Mouse (Mus musculus) layer of hippocampus, adult 11-12 months (tissue): Measurements from ENCODE around the gene Ly6g5c.

Experiments used
- DNase-seq: peaks from one replicate; pipeline ENCODE4 v3.0.0; 2022; ENCODE audit warnings: low spot score

Ly6g5c gene

DNA sequence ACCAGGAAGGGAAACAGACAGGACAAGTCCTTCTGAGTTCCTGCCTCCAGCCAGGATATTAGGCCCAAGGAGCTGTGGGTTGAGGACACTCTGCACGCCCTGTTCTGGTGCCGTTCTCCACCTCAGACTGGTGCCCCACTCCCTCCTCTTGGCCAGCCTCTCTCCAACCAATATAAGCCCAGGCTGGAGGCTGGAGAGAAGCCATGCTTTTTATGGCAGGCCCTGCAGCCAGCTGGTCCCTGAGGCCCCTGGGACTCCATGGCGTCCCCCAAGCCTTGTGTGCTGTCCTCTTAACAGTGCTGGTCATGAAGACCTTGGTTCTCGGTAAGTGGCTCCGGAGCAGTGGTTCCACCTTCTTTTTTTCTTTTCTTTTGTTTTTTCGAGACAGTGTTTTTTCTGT lies at the start of gene Ly6g5c:
Gene Ly6g5c, plus strand, starts transcription at position 183 of the 400 bp plus-strand sequence.
- DNase-seq = no peak

- no peak for DNase-seq
Measured at GRCm38 (mm10) chr17:35058316-35058715, 49.8 kb upstream of the Ly6g5c start.

DNA sequence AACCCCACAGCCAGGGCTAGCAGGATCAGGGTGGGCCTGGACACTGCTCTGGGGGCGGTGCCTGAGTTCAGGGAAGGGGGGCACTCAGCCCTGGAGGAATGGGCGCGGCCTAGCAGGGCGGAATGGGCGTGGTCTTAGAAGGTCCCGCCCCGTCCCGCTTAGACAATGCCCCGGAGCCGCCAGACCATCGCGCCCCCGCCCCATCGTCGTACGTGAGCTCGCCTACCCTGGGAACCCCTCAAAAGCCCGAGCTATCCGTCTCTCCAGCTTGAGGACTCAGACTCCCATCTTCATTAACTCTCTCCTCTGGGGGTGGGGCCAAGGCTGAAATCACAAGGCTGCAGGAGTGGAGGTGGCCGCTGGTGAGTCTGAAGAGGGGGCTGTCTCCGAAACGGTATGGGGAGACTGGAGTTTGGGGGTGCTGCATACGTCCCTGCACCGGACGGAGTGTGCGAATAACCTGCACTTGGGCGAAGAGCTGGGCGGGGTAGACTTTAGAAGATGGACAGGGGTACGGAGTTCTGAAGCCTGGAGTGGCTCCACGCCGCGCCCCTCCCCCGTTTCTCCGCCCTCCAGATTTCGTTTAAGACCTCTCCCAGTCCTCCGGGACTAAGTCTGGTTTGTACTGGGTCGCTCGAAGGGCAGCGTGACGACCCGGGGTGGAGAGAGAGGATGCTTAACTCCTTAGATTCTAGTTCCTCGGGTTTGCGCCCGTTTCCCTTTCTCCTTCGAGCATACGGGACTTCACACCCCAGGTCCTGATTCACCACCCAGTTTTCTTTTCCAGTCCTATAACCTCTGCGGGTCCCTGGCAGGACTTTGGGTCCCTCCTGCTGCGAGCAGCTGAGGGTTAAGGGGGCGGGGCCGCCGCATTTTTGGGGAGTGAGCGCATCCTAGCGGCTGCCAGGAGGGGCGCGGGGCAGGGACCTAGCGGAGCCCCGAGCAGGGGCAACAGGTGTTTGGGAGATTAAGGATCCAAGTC lies 48.9 kb upstream of the Ly6g5c start, which contains the start of gene Ddah2:
Gene Ddah2, plus strand, starts transcription at position 125 of the 982 bp plus-strand sequence.
- DNase-seq = peak; percentile 79

DNA sequence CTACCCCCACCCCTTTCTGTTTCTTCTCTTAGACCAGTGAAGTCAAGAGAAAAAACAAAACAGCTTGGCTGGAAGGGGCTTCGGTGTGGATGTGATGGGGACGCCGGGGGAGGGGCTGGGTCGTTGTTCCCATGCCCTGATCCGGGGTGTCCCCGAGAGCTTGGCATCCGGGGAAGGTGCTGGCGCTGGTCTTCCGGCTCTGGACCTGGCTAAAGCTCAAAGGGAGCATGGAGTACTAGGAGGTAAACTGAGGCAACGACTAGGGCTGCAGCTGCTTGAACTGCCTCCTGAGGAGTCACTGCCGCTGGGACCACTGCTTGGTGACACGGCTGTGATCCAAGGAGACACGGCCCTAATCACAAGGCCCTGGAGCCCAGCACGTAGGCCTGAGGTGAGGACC lies 48.0 kb upstream of the Ly6g5c start:
- DNase-seq = no peak

- no peak for DNase-seq
Measured at GRCm38 (mm10) chr17:35060737-35061297, 47.3 kb upstream of the Ly6g5c start.

GRCm38 (mm10) chr17:35061299-35061698 lies 46.8 kb upstream of the Ly6g5c start:
- no peak for DNase-seq

- DNase-seq = no peak
Measured at GRCm38 (mm10) chr17:35063466-35063865, 44.6 kb upstream of the Ly6g5c start.

- no peak for DNase-seq
Measured at GRCm38 (mm10) chr17:35064378-35064877, 43.7 kb upstream of the Ly6g5c start.

GRCm38 (mm10) chr17:35064951-35065947 lies 42.8 kb upstream of the Ly6g5c start, which contains the start of gene Ly6g6c:
Gene Ly6g6c, plus strand, starts transcription at chr17:35065388.
- no peak for DNase-seq

DNA sequence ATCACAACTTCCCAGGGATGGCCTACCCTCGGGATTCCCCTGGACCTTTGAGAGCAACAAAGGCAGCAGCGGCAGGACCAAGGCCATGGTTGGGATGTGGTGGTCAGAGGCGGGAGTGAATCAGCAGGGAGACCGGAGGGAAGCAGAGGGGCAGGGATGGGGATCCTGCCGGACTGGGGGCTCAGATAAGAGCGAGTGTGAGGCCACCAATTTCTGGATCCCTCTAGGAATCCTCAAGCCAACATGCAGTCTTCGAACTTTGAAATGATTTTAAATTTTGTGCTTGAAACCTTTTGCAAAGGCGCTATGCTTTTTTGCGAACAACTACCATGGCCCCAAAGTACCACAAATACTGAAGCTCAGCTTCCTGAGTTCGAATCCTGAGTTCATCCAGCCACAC lies 42.0 kb upstream of the Ly6g5c start, which contains the start of gene Mpig6b:
Gene Mpig6b, minus strand, starts transcription at position 101 of the 400 bp plus-strand sequence.
- no peak for DNase-seq

GRCm38 (mm10) chr17:35068213-35068914 lies 39.7 kb upstream of the Ly6g5c start:
- no peak for DNase-seq

GRCm38 (mm10) chr17:35070556-35071229 lies 37.4 kb upstream of the Ly6g5c start:
- DNase-seq = no peak

- DNase-seq = no peak
Measured at GRCm38 (mm10) chr17:35071454-35071853, 36.6 kb upstream of the Ly6g5c start.

DNA sequence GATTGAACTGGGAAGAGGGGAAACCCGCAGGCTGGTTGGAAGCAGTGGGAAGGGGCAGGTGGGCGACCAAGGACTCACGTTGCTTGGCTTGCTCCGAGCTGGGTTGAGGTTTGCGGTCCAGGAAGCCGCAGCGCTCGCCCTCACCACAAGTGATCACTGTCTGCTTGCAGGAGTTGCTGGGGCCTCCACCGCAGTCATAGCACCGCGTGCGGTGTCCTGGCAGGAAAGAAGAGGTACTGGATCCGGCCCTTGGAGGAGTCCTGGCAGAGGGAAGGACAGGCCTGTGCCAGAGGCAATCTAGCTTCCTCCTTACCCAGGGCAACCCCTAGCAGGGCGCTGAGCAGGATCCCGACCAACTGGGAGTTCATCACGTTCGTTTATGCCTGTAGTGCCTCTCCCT lies 34.0 kb upstream of the Ly6g5c start:
- no peak for DNase-seq

- DNase-seq = no peak
Measured at GRCm38 (mm10) chr17:35076507-35077176, 31.4 kb upstream of the Ly6g5c start, which contains the start of gene Ly6g6e. Gene Ly6g6e, plus strand, starts transcription at chr17:35076902.

DNA sequence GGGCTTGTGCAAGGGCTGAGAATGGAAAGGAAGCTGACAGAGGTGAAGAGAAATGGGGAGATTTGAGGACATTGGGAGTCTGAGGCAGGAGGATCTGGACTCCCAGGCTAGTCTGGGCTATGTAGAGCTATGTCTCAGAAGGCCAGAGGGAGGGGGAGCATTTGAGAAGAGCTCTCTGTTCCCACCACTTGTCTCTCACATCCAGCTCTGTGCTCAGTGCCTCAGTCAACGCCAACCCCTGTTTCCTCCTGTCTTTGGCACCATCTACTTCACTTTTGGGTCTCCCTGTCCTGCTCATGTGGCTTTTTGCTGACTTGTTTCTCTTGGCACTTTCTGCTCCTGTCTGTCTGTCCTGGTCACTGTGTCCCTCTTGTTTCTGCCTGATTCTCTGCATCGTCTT lies 30.8 kb upstream of the Ly6g5c start:
- DNase-seq = no peak

DNA sequence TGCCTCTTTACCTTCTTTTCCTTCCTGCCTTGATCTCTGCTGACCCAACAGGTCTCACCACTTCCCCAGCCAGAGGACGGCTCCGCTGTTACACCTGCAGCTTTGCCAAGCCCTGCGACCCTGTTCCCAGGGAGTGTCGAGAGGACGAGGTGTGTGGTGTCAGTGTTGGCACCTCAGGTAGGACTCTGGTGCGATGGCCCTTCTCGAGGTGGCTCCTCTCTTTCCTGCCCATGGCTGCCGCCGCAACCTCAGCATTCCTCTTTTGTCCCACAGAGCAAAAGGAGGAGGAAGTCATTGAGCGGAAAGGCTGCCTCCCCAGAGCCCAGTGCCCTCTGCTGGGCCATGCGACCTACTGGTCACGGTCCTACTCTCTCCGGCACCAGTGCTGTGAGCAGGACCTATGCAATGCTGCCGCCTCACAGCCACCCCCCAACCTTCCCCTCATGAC lies 30.3 kb upstream of the Ly6g5c start, which contains the start of gene Ly6g6d:
Gene Ly6g6d, minus strand, starts transcription at position 280 of the 448 bp plus-strand sequence.
- DNase-seq = no peak

DNA sequence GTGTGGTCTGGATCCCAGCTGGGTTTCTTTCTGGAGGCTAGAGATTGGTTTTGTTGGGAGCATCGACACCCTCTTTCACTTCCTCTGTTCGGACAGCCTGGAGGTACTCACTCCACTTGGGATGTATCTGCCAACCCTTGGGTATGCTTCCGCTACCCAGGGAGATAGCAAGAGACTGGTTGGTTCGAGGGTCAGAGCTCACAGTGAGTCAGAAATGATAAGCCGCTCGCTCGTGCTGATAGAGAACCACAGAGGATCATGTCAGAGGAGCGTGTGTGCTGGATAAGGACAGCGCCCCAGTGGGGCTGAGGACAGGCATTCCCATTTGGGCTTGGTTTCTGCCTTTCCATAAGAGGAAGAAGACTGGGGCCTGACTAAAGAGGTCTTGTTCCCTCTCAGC lies 28.3 kb upstream of the Ly6g5c start:
- no peak for DNase-seq

DNA sequence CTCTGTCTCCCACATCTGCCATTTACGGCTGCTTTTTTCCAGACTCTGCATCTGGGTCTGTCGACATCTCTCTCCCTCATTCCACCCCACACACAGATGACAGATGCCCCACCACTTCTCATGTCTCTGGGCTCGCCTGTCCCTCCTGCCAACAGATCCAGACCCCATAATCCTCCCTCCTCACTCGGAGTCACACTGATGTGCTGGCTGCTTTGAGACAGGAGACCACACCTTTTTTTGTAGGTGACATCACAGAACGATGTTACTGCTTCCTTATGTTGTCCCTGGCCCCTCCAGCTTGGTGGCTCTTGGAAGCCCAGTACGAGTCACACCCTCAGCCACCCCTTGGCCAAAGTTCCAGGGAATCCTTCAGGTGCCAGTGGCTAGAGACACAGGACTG lies 27.8 kb upstream of the Ly6g5c start:
- DNase-seq = no peak

DNA sequence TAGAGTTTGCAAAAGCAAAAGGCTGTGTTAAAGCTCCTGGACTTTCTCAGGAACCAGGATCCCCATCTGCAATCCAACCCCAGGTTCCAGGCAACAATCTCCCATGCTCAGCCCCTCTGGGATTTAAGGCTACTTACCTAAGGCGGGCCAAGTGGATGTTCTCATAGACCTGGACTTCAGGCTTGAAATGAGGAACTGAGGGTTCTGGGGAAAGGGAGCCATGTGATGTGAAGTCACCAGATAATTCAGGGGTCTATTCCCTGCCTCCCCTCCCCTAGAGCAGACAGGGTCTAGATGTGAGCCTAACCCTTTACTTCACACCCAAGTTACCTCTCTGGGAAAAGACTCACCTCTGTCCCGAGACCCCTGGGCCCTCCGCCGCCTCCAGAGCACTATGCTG lies 27.4 kb upstream of the Ly6g5c start:
- no peak for DNase-seq
